Comparison of ENCODE assay signal across 32 mouse cellular contexts in the genomic region with DNA sequence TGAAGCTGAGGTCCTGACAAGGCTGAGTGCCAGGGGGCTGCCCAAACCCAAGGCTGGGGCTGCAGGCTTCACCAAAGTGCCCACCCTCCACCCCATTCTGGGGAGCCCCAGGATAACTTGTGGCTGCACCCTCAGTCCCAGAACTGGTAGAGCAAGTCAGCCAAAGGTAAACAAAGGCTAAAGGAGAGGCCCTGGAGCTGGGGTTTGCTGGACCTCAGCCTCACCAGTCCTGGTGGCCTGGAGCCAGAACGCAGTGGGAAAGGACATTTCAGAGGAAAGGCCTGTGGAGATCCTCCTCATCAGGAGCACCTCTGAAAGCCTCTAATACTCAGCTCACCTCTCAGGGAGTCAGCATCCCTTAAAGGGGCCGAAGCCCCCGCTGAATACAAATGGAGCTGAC. TPM values are rescaled to one million over a fixed set of nuclear protein-coding genes. Genes with fewer than 3 reads are reported as not detected.
A peak's percentile ranks its signal among the peaks of the same experiment; 100 is the strongest.
DNase-seq lines count a peak whose midpoint lies in the region; ATAC-seq lines count a peak whose summit lies in the region.
"Had no signal": no experiment of that assay in that cellular context is flagged by ENCODE, and none has a peak within 500 bp of the region (broad histone marks: within the 10 kb centered on the region; RNA-seq: fewer than 3 reads in every experiment).

No protein-coding gene starts in this region.

- ATAC-seq in cerebellum, adult (ENCODE audit: insufficient number of reproducible peaks, low FRiP score, low TSS enrichment), result no peak
- no peak for ATAC-seq in midbrain, embryonic 13.5 days
- no peak for ATAC-seq in midbrain, embryonic 15.5 days (replicated peaks)
- peak; percentile 34; the same call in 1 of the 2 replicates for ATAC-seq in stomach, embryonic 16.5 days (ENCODE audit: insufficient read depth, low FRiP score)
- ATAC-seq: forebrain, postnatal 0 days; intestine, embryonic 16.5 days; midbrain, embryonic 16.5 days had no signal

- no peaks in the 10 kb centered on the region for H3K27me3 ChIP-seq in midbrain, embryonic 13.5 days
- H3K27me3 ChIP-seq in midbrain, embryonic 15.5 days (replicated peaks), result no peaks in the 10 kb centered on the region
- H3K27me3 ChIP-seq in stomach, embryonic 16.5 days (ENCODE audit: control insufficient read depth, insufficient read depth, low read length), result peaks cover 15% of the 10 kb centered on the region

- 90% methylated on average over 3 of the region's 3 CpGs for WGBS in midbrain, embryonic 13.5 days
- WGBS in midbrain, embryonic 15.5 days, result 87% methylated on average over 3 of the region's 3 CpGs
- 72% methylated on average over 3 of the region's 3 CpGs for WGBS in stomach, embryonic 16.5 days

- H3K27ac ChIP-seq in midbrain, embryonic 13.5 days, result no peak overlapping the region
- no peak overlapping the region for H3K27ac ChIP-seq in midbrain, embryonic 15.5 days
- H3K27ac ChIP-seq in stomach, embryonic 16.5 days (ENCODE audit: low read length), result peak overlapping the region; percentile 80
- H3K27ac ChIP-seq: embryonic facial prominence, embryonic 10.5 days; embryonic facial prominence, embryonic 15.5 days; forebrain, embryonic 12.5 days; heart, adult 2 months; hindbrain, embryonic 13.5 days; kidney, postnatal 0 days; limb, embryonic 12.5 days; liver, embryonic 15.5 days; neural tube, embryonic 13.5 days had no signal

- DNase-seq in cerebellum, postnatal 10 days, result peak; percentile 36 to 42
- DNase-seq in lung, postnatal 36 days, result peak; percentile 40
- no peak for DNase-seq in layer of hippocampus, postnatal 25 days (ENCODE audit: extremely low spot score in 1 of 2, low spot score in 1 of 2)
- DNase-seq: adrenal gland, postnatal 25 days; forebrain, postnatal 0 days; heart, adult 2 months; heart, postnatal 4 days; kidney, adult 8-10 months; right cerebral cortex, postnatal 4 days; thymus, adult 18-20 months; thymus, postnatal 25 days had no signal

- no peak overlapping the region for H3K4me2 ChIP-seq in midbrain, embryonic 13.5 days (replicated peaks)
- no peak overlapping the region for H3K4me2 ChIP-seq in midbrain, embryonic 15.5 days
- peak overlapping the region; percentile 29; the same call in 1 of the 2 replicates for H3K4me2 ChIP-seq in stomach, embryonic 16.5 days (ENCODE audit: low read depth, low read length)
- H3K4me2 ChIP-seq: embryonic facial prominence, embryonic 15.5 days; forebrain, embryonic 12.5 days; heart, embryonic 12.5 days; hindbrain, embryonic 13.5 days; limb, embryonic 12.5 days; liver, embryonic 15.5 days; neural tube, embryonic 13.5 days had no signal

- no peaks in the 10 kb centered on the region for H3K9me3 ChIP-seq in midbrain, embryonic 13.5 days
- no peaks in the 10 kb centered on the region for H3K9me3 ChIP-seq in midbrain, embryonic 15.5 days
- H3K9me3 ChIP-seq in stomach, embryonic 16.5 days (replicated peaks; ENCODE audit: control insufficient read depth, low read length), result no peaks in the 10 kb centered on the region
- H3K9me3 ChIP-seq: embryonic facial prominence, embryonic 10.5 days; embryonic facial prominence, embryonic 15.5 days; forebrain, embryonic 12.5 days; heart, embryonic 12.5 days; hindbrain, embryonic 13.5 days; limb, embryonic 12.5 days; liver, embryonic 15.5 days; neural tube, embryonic 13.5 days had no signal

- no peak overlapping the region for H3K4me3 ChIP-seq in midbrain, embryonic 13.5 days (replicated peaks)
- no peak overlapping the region for H3K4me3 ChIP-seq in midbrain, embryonic 15.5 days
- no peak overlapping the region for H3K4me3 ChIP-seq in stomach, embryonic 16.5 days (replicated peaks; ENCODE audit: low read length)
- H3K4me3 ChIP-seq: embryonic facial prominence, embryonic 10.5 days; embryonic facial prominence, embryonic 15.5 days; forebrain, embryonic 12.5 days; heart, adult 2 months; heart, embryonic 12.5 days; hindbrain, embryonic 13.5 days; limb, embryonic 12.5 days; liver, embryonic 15.5 days; neural tube, embryonic 13.5 days had no signal

- peaks cover 3% of the 10 kb centered on the region; the same call in 1 of the 2 replicates for H3K36me3 ChIP-seq in midbrain, embryonic 13.5 days
- no peaks in the 10 kb centered on the region; the same call in 1 of the 2 replicates for H3K36me3 ChIP-seq in midbrain, embryonic 15.5 days (replicated peaks)
- no peaks in the 10 kb centered on the region for H3K36me3 ChIP-seq in stomach, embryonic 16.5 days (ENCODE audit: control insufficient read depth, insufficient read depth, low read length)
- H3K36me3 ChIP-seq: embryonic facial prominence, embryonic 10.5 days; embryonic facial prominence, embryonic 15.5 days; forebrain, embryonic 12.5 days; heart, embryonic 12.5 days; hindbrain, embryonic 13.5 days; limb, embryonic 12.5 days; liver, embryonic 15.5 days; neural tube, embryonic 13.5 days had no signal

- peaks cover 37% of the 10 kb centered on the region for H3K4me1 ChIP-seq in midbrain, embryonic 13.5 days (replicated peaks)
- peaks cover 36% of the 10 kb centered on the region for H3K4me1 ChIP-seq in midbrain, embryonic 15.5 days
- H3K4me1 ChIP-seq in stomach, embryonic 16.5 days (ENCODE audit: control insufficient read depth, insufficient read depth, low read length), result peaks cover 39% of the 10 kb centered on the region

- H3K9ac ChIP-seq in midbrain, embryonic 13.5 days (replicated peaks), result 0 out of 2 replicates have a peak overlapping the region, but pooled peaks have one; percentile 21
- H3K9ac ChIP-seq in midbrain, embryonic 15.5 days, result no peak overlapping the region
- H3K9ac ChIP-seq in stomach, embryonic 16.5 days (ENCODE audit: low read length), result peak overlapping the region; percentile 9
- H3K9ac ChIP-seq: embryonic facial prominence, embryonic 15.5 days; forebrain, embryonic 12.5 days; forebrain, postnatal 0 days; heart, embryonic 12.5 days; hindbrain, embryonic 13.5 days; limb, embryonic 12.5 days; liver, embryonic 15.5 days; neural tube, embryonic 13.5 days had no signal

RNA-seq across cellular contexts. Expression of gene Hid1, which starts 3.4 kb away (rescaled TPM):
- 47.4 and 48.0 TPM in 2 replicates for polyA plus RNA-seq in midbrain, embryonic 13.5 days (2015; fragmentation: Nextera tagmentation; extraction: Ambion mirVana)
- polyA plus RNA-seq in midbrain, embryonic 15.5 days (2015; fragmentation: Nextera tagmentation; extraction: Ambion mirVana), result 67.0 and 67.2 TPM in 2 replicates
- 44.0 and 46.2 TPM in 2 replicates for polyA plus RNA-seq in stomach, embryonic 16.5 days (2015; fragmentation: Nextera tagmentation; extraction: Ambion mirVana)
- total RNA-seq in layer of hippocampus, postnatal 25 days (2021), result 100 to 1,000 TPM in 1 of 2 experiments, 10 to 100 TPM in 1; 98.8 to 107 TPM

RNA-seq across cellular contexts. Expression of gene Cdr2l, which starts 17.6 kb away (rescaled TPM):
- polyA plus RNA-seq in midbrain, embryonic 13.5 days (2015; fragmentation: Nextera tagmentation; extraction: Ambion mirVana), result 23.0 and 27.1 TPM in 2 replicates
- 26.9 and 27.3 TPM in 2 replicates for polyA plus RNA-seq in midbrain, embryonic 15.5 days (2015; fragmentation: Nextera tagmentation; extraction: Ambion mirVana)
- polyA plus RNA-seq in stomach, embryonic 16.5 days (2015; fragmentation: Nextera tagmentation; extraction: Ambion mirVana), result 6.1 and 6.6 TPM in 2 replicates
- total RNA-seq in layer of hippocampus, postnatal 25 days (2021), result 10 to 100 TPM; 21.7 to 22.8 TPM

RNA-seq across cellular contexts. Expression of gene Otop3, which starts 29.6 kb away (rescaled TPM):
- polyA plus RNA-seq in midbrain, embryonic 13.5 days (2015; fragmentation: Nextera tagmentation; extraction: Ambion mirVana), result 0.30 and 0.35 TPM in 2 replicates
- polyA plus RNA-seq in midbrain, embryonic 15.5 days (2015; fragmentation: Nextera tagmentation; extraction: Ambion mirVana), result 0.75 and 0.90 TPM in 2 replicates
- polyA plus RNA-seq in stomach, embryonic 16.5 days (2015; fragmentation: Nextera tagmentation; extraction: Ambion mirVana), result 4.6 and 8.4 TPM in 2 replicates
- total RNA-seq in layer of hippocampus, postnatal 25 days (2021), result under 1 TPM in 1 of 2 experiments, not detected in 1; 0.17 TPM
- total RNA-seq: adrenal gland, adult 18-20 months; adrenal gland, postnatal 25 days; gastrocnemius, adult 8-10 months; gastrocnemius, postnatal 4 days; heart, adult 2 months; heart, postnatal 4 days; left cerebral cortex, postnatal 14 days; liver, adult 2 months had no signal
- polyA plus RNA-seq: embryonic facial prominence, embryonic 10.5 days; forebrain, embryonic 12.5 days; heart, adult 2 months; heart, embryonic 12.5 days; heart, postnatal 0 days; kidney, postnatal 0 days; limb, embryonic 12.5 days; liver, adult 2 months; liver, embryonic 15.5 days had no signal

RNA-seq across cellular contexts. Expression of gene Mrpl58, which starts 39.4 kb away (rescaled TPM):
- polyA plus RNA-seq in midbrain, embryonic 13.5 days (2015; fragmentation: Nextera tagmentation; extraction: Ambion mirVana), result 226 and 244 TPM in 2 replicates
- polyA plus RNA-seq in midbrain, embryonic 15.5 days (2015; fragmentation: Nextera tagmentation; extraction: Ambion mirVana), result 182 and 191 TPM in 2 replicates
- polyA plus RNA-seq in stomach, embryonic 16.5 days (2015; fragmentation: Nextera tagmentation; extraction: Ambion mirVana), result 160 and 162 TPM in 2 replicates
- total RNA-seq in layer of hippocampus, postnatal 25 days (2021), result 100 to 1,000 TPM; 102 to 103 TPM

RNA-seq across cellular contexts. Expression of gene Ush1g, which starts 42.3 kb away (rescaled TPM):
- 0.05 TPM in 1 of 2 replicates, not detected in the other for polyA plus RNA-seq in midbrain, embryonic 13.5 days (2015; fragmentation: Nextera tagmentation; extraction: Ambion mirVana)
- polyA plus RNA-seq in midbrain, embryonic 15.5 days (2015; fragmentation: Nextera tagmentation; extraction: Ambion mirVana), result 0.09 and 0.18 TPM in 2 replicates
- 0.62 and 0.76 TPM in 2 replicates for polyA plus RNA-seq in stomach, embryonic 16.5 days (2015; fragmentation: Nextera tagmentation; extraction: Ambion mirVana)
- total RNA-seq in layer of hippocampus, postnatal 25 days (2021), result under 1 TPM; 0.31 to 0.59 TPM
- total RNA-seq: gastrocnemius, postnatal 4 days had no signal
- polyA plus RNA-seq: forebrain, embryonic 12.5 days; kidney, postnatal 0 days; limb, embryonic 12.5 days had no signal

Comparison
In these comparisons a context has a peak if more than half of its experiments do, and no peak if none do; other contexts are left out.
1. DNase-seq: peak in cerebellum, postnatal 10 days (2 of 2) and lung, postnatal 36 days (single experiment); none in layer of hippocampus, postnatal 25 days (0 of 2).